Mouse (Mus musculus) hindbrain, embryonic 16.5 days (tissue): Measurements from ENCODE around the gene Smoc1. TPM values are rescaled to one million over a fixed set of nuclear protein-coding genes. Genes with fewer than 3 reads are reported as not detected.
A peak's percentile ranks its signal among the peaks of the same experiment; 100 is the strongest.

Source experiments
- ATAC-seq: fragments of 200-750 bp; cut with Nextera tagmentation; 2 replicates; pipeline ENCODE4 v1.8.0; 2017; ENCODE audit warnings: moderate TSS enrichment, moderate library complexity
- H3K27ac ChIP-seq: fragments of 300-500 bp; sonication (generic); 2 replicates; pipeline ENCODE4 v1.5.1; 2014; ENCODE audit warnings: low read depth, mild to moderate bottlenecking, control low read depth, low read length, moderate library complexity
- H3K27me3 ChIP-seq: fragments of 300-500 bp; sonication (generic); replicated peaks from 2 replicates; pipeline ENCODE4 v1.6.1; 2014; ENCODE audit warnings: low read length; ENCODE audit not compliant: control insufficient read depth, insufficient read depth
- H3K36me3 ChIP-seq: fragments of 300-500 bp; sonication (generic); 2 replicates; pipeline ENCODE4 v1.6.1; 2014; ENCODE audit warnings: mild to moderate bottlenecking, low read length, moderate library complexity, mixed read lengths; ENCODE audit not compliant: control insufficient read depth, insufficient read depth
- H3K4me1 ChIP-seq: fragments of 300-500 bp; sonication (generic); 2 replicates; pipeline ENCODE4 v1.6.1; 2014; ENCODE audit warnings: low read depth, low read length; ENCODE audit not compliant: control insufficient read depth, insufficient read depth
- H3K4me2 ChIP-seq: fragments of 300-500 bp; sonication (generic); 2 replicates; pipeline ENCODE4 v1.6.1; 2014; ENCODE audit warnings: mild to moderate bottlenecking, low read length, control low read depth, moderate library complexity
- H3K4me3 ChIP-seq: fragments of 300-500 bp; sonication (generic); 2 replicates; pipeline ENCODE4 v1.5.1; 2014; ENCODE audit warnings: mild to moderate bottlenecking, low read length, control low read depth, moderate library complexity
- H3K9ac ChIP-seq: fragments of 300-500 bp; sonication (generic); 2 replicates; pipeline ENCODE4 v1.6.1; 2014; ENCODE audit warnings: low read depth, mild to moderate bottlenecking, control low read depth, low read length, moderate library complexity
- H3K9me3 ChIP-seq: fragments of 300-500 bp; sonication (generic); 2 replicates; pipeline ENCODE4 v1.6.1; 2014; ENCODE audit warnings: mild to moderate bottlenecking, low read length, moderate library complexity; ENCODE audit not compliant: control insufficient read depth
- WGBS: fragments of 180-500 bp; shearing (Covaris S2); extraction: QIAGEN DNeasy Blood & Tissue Kit; methylation state at CpG from one replicate; pipeline ENCODE4 v1.1.7; 2014; 5-methylcytosine and 5-hydroxymethylcytosine counted together
- polyA plus RNA-seq: library from polyadenylated mRNA; unstranded; fragments of >200 nt; fragmentation: Nextera tagmentation; extraction: Ambion mirVana; gene quantifications from 2 replicates; pipeline ENCODE4 v1.2.1, GENCODE M21; 2015

Smoc1 gene
- polyA plus RNA-seq, 1 experiment from 2014 or later, result 34.3 TPM

GRCm38 (mm10) chr12:81160831-81161230, 134.2 kb downstream of the Smoc1 start:
- H3K9me3 ChIP-seq, result no peaks in the 10 kb centered on the region
- peaks cover under 1% of the 10 kb centered on the region; the same call in 1 of the 2 replicates for H3K4me1 ChIP-seq
- no peak for ATAC-seq
- H3K4me2 ChIP-seq, result no peak overlapping the region
- no peaks in the 10 kb centered on the region for H3K36me3 ChIP-seq
- WGBS, result 62% methylated on average over 5 of the region's 5 CpGs
- H3K27me3 ChIP-seq, result no peaks in the 10 kb centered on the region
- no peak overlapping the region for H3K9ac ChIP-seq
- H3K27ac ChIP-seq, result no peak overlapping the region
- H3K4me3 ChIP-seq, result no peak overlapping the region

GRCm38 (mm10) chr12:81161282-81161681, 134.7 kb downstream of the Smoc1 start:
- H3K4me3 ChIP-seq, result no peak overlapping the region
- 95% methylated on average over 2 of the region's 2 CpGs for WGBS

GRCm38 (mm10) chr12:81163131-81163530, 136.5 kb downstream of the Smoc1 start:
- WGBS, result 80% methylated on average over 3 of the region's 3 CpGs
- Histone ChIP-seq H3K27me3 (no peaks in the 10 kb centered on the region), H3K9ac (no peak overlapping the region), H3K4me1 (peaks cover 13% of the 10 kb centered on the region), H3K9me3 (no peaks in the 10 kb centered on the region), H3K4me2 (no peak overlapping the region), H3K36me3 (no peaks in the 10 kb centered on the region), H3K4me3 (no peak overlapping the region), H3K27ac (no peak overlapping the region)
- ATAC-seq, result no peak

More at GRCm38 (mm10) chr12:81161282-81161681, 134.7 kb downstream of the Smoc1 start:
- Histone ChIP-seq H3K9ac (no peak overlapping the region), H3K36me3 (no peaks in the 10 kb centered on the region), H3K9me3 (no peaks in the 10 kb centered on the region), H3K27me3 (no peaks in the 10 kb centered on the region), H3K27ac (no peak overlapping the region), H3K4me2 (no peak overlapping the region), H3K4me1 (peaks cover 5% of the 10 kb centered on the region)
- no peak for ATAC-seq

GRCm38 (mm10) chr12:81163566-81163965, 137.0 kb downstream of the Smoc1 start:
- 96% methylated on average over 3 of the region's 3 CpGs for WGBS
- Histone ChIP-seq H3K27ac (no peak overlapping the region), H3K9ac (no peak overlapping the region), H3K36me3 (no peaks in the 10 kb centered on the region), H3K4me3 (no peak overlapping the region), H3K4me1 (peaks cover 13% of the 10 kb centered on the region), H3K27me3 (no peaks in the 10 kb centered on the region), H3K4me2 (no peak overlapping the region), H3K9me3 (no peaks in the 10 kb centered on the region)
- ATAC-seq, result no peak

GRCm38 (mm10) chr12:81166092-81166491, 139.5 kb downstream of the Smoc1 start:
- no peak for ATAC-seq
- Histone ChIP-seq H3K27me3 (no peaks in the 10 kb centered on the region), H3K36me3 (no peaks in the 10 kb centered on the region), H3K4me1 (peaks cover 13% of the 10 kb centered on the region), H3K4me3 (no peak overlapping the region), H3K4me2 (no peak overlapping the region), H3K9me3 (no peaks in the 10 kb centered on the region), H3K9ac (peak overlapping the region; percentile 8; the same call in 1 of the 2 replicates), H3K27ac (no peak overlapping the region)
- WGBS, result 11% methylated on average over 10 of the region's 10 CpGs

GRCm38 (mm10) chr12:81166615-81167014, 140.0 kb downstream of the Smoc1 start:
- no peaks in the 10 kb centered on the region for H3K27me3 ChIP-seq
- no peak overlapping the region for H3K4me3 ChIP-seq
- 59% methylated on average over 8 of the region's 8 CpGs for WGBS
- no peaks in the 10 kb centered on the region for H3K9me3 ChIP-seq
- H3K9ac ChIP-seq, result no peak overlapping the region; the same call in 1 of the 2 replicates
- H3K4me2 ChIP-seq, result no peak overlapping the region
- H3K4me1 ChIP-seq, result peaks cover 13% of the 10 kb centered on the region
- H3K27ac ChIP-seq, result 0 out of 2 replicates have a peak overlapping the region, but pooled peaks have one; percentile 24
- peak; percentile 52; the same call in 1 of the 2 replicates for ATAC-seq
- H3K36me3 ChIP-seq, result no peaks in the 10 kb centered on the region

- 64% methylated on average over 9 of the region's 9 CpGs for WGBS
- H3K9ac ChIP-seq, result no peak overlapping the region; the same call in 1 of the 2 replicates
- H3K4me1 ChIP-seq, result peaks cover 13% of the 10 kb centered on the region
- no peak overlapping the region for H3K4me3 ChIP-seq
- H3K27ac ChIP-seq, result 0 out of 2 replicates have a peak overlapping the region, but pooled peaks have one; percentile 24
- H3K9me3 ChIP-seq, result no peaks in the 10 kb centered on the region
- no peaks in the 10 kb centered on the region for H3K27me3 ChIP-seq
- no peak overlapping the region for H3K4me2 ChIP-seq
- H3K36me3 ChIP-seq, result no peaks in the 10 kb centered on the region
- ATAC-seq, result peak; percentile 44; the same call in 1 of the 2 replicates
Measured at GRCm38 (mm10) chr12:81167142-81167541, 140.5 kb downstream of the Smoc1 start.

- Histone ChIP-seq H3K36me3 (no peaks in the 10 kb centered on the region), H3K4me1 (peaks cover 13% of the 10 kb centered on the region), H3K27me3 (no peaks in the 10 kb centered on the region), H3K27ac (no peak overlapping the region), H3K4me2 (no peak overlapping the region), H3K4me3 (no peak overlapping the region), H3K9me3 (no peaks in the 10 kb centered on the region), H3K9ac (no peak overlapping the region)
- ATAC-seq, result no peak
- WGBS, result 91% methylated on average over 7 of the region's 7 CpGs
Measured at GRCm38 (mm10) chr12:81168031-81168430, 141.4 kb downstream of the Smoc1 start.

- Histone ChIP-seq H3K4me2 (no peak overlapping the region), H3K27me3 (no peaks in the 10 kb centered on the region), H3K36me3 (no peaks in the 10 kb centered on the region), H3K9me3 (no peaks in the 10 kb centered on the region), H3K9ac (no peak overlapping the region), H3K4me3 (no peak overlapping the region), H3K4me1 (peaks cover 13% of the 10 kb centered on the region), H3K27ac (no peak overlapping the region)
- no peak for ATAC-seq
- WGBS, result 86% methylated on average over 2 of the region's 2 CpGs
Measured at GRCm38 (mm10) chr12:81168494-81168893, 141.9 kb downstream of the Smoc1 start.
